Mouse (Mus musculus) CD4-positive, CD25-positive, alpha-beta regulatory T cell, adult 4 months (primary cell): ENCODE measurements around the gene Ywhae. TPM values are rescaled to one million over a fixed set of nuclear protein-coding genes. Genes with fewer than 3 reads are reported as not detected.
A peak's percentile ranks its signal among the peaks of the same experiment; 100 is the strongest.
"Not testable (repeated sequence)": the region's sequence is repeated elsewhere in the genome, so short reads cannot be mapped to it uniquely, and the experiment has no call there.

ENCODE experiments used
- ATAC-seq: one replicate; pipeline ENCODE4 v1.8.0; 2017
- polyA plus RNA-seq, 2 experiments: library from polyadenylated mRNA; unstranded; fragments of 100-300 nt; shearing (Covaris generic); gene quantifications; one replicate each; pipeline ENCODE4 v1.2.1; 2017

The Ywhae gene
- polyA plus RNA-seq: 100 to 1,000 TPM; 395 to 413 TPM

DNA sequence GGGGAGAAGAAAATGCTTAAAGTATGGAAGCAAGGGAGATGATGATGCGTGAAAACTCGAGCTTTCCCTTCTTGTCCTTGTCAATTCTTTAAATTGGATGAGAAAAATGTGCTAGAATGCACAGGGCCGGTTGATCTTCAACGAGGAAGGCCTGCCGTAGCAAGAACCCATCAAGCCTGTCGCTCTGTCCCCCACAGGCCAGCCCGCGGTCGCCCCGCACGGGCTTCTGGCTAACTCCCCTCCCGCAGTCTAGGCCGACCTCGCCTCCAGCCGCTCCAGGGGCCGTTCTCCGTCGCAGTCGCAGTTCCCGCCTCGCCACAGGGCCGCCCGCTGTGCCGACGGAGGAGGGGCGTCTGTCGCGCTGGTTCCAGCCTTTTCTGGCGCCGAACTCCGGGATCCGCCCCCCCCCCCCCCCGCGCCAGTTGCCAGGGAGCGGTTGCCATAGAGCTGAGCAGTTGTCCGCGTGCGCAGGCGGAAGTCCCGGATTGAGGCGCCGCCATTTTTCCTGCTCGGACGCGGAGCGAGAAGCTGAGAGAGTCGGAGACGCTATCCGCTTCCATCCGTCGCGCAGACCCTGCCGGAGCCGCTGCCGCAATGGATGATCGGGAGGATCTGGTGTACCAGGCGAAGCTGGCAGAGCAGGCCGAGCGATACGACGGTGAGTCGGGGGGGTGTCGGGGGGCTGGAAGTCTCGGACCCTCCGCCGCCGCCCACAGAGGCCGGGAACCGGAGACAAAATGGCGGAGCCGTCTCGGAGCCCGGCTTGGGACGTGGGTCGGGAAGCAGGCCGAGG lies at the start of gene Ywhae:
Gene Ywhae, plus strand, starts transcription at position 436 of the 793 bp plus-strand sequence.
- ATAC-seq: peak; percentile 84

DNA sequence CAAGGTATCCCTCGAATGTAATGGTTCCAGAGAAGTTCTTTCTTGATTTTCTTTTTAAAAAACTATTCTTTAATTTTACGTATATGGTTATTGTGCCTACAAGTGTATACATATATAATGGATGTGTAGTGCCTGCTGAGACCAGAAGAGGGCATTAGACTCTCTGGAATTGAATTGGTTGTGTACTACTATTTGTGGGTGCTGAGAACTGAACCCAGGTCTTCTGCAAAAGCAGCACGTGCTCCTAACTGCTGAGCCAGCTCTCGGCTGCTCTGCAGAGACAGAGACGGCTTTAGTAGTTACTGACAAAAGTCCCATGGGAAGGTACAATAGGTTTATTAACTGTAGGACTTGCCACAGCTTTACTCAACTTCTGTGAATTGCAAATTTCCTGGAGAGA lies 48.2 kb upstream of the Ywhae start:
- no peak for ATAC-seq

DNA sequence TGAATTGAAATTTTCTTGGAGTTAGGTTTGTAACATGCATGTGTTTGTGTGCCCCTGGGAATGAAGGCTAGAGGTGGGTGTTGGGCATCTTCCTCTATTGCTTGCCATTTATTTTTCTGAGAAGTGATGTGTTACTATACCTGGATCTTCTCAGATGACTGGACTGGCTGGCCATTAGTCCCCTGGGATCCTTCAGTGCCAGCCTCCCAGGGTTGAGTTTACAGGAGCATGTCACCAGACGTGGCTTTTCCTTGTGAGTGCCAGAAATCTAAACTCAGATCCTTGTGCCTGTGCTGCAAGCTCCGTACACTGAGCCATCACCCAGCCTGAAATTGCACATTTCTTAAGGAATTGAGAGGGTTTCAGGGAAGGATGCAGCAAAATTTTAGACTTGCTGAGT lies 47.7 kb upstream of the Ywhae start:
- no peak for ATAC-seq

DNA sequence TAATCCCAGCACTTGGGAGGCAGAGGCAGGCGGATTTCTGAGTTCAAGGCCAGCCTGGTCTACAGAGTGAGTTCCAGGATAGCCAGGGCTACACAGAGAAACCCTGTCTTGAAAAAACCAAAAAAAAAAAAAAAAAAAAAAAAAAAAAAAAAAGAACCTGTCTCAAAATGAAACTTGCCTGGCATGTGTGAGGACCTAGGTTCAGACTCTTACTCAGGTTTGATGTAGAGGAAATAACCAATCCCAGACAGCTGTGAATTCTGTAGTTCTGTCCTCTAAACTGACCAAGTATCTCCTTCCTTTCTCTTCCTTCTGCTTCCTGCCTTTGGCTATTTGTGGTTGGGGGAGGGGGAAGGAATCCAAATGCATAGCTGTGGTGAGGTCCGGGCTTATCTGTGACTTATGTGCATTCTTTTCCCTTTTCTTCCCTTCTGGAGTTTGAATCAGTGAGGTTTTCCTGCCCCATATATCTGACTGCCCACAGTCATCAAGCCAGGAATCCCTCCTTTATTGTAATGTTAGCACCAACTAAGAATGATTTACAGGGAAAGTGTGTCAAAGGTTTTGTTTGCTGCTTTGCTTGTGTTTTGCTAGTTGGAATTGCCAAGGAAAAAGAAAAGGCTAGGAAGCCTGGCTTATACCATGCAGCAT lies 45.2 kb upstream of the Ywhae start:
- ATAC-seq: no peak

DNA sequence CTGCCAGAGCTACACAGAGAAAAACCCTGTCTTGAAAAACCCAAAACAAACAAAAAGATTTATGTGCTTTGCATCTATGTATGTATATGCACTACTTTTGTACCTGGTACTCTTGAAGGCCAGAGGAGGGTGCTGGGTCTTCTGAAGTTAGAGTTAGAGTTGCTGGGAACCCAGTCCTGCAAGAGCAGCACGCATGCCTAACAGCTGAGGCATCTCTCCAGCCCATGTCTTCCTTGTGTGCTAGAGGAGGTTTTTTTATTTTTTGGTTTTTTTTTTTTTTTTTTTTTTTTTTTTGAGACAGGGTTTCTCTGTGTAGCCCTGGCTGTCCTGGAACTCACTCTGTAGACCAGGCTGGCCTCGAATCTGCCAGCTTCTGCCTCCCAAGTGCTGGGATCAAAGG lies 44.5 kb upstream of the Ywhae start:
- no peak for ATAC-seq

DNA sequence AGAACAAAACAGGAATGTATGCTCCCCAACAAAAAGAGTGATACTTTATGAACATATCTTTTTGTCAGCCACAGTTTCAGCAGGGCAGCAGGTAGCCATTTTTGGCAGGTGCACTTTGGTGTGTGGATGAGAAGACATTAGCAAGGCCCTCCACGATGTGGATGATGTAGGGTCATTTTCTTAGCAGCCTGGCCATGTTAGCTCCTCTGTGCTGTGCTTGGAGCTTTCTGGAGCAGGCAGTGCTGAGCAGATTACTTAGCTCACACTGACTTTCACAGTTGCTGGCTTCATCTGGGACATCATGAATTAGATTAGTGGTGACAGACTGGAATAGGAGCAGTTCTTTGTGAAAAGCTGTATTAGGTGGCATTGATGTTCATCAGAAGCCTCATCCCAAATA lies 42.7 kb upstream of the Ywhae start:
- ATAC-seq: no peak

DNA sequence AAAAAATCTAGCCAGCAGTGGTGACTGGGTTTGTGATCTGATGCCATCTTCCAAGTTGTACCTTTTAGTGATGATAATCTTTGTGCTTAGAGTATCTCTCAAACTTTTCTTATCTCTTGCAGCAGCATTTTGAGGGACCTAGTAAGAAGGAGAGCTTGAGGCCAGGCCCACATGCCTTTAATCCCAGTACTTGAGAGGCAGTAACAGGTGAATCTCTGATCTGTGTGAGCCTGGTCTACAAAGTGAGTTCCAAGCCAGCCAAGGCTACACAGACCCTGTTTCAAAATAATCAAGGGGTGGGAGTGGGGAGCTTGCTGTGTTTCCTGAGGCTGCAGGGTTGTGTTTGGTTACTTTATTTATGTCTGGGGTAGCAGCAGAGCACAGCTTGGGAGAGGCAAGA lies 41.6 kb upstream of the Ywhae start:
- no peak for ATAC-seq

DNA sequence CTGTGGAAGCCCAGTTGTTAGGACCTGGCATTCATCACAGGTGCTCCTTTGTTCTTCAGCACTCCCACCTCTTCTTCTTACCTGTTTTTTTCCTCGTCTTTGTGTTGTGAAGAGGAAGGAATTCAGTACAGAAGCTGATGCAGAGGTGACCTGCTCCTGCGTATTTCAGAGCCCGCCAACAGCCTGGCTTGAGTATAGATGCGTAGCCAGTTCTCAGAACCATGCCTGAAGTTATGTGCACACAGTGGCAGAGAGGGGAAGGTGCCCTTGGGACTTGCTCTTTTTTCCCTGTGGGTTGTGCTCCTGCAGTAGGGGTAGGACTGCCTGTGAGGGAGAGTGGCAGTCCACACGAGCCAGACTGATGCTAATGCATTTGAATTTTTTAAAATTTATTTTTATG lies 39.1 kb upstream of the Ywhae start:
- ATAC-seq: no peak

DNA sequence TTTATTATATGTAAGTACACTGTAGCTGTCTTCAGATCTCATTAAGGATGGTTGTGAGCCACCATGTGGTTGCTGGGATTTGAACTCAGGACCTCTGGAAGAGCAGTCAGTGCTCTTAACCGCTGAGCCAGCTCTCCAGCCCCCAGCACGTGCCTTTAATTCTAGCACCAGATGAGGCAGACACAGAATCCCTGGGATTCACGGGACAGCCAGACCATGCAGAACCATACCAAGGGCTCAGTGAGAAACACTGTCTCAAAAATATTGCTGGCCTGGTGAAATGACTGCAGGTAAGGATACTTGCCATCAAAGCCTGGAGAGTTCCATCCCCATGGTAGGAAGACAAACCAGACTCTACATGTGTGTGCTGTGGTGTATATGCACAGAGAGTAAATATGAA lies 35.2 kb upstream of the Ywhae start:
- not testable (repeated sequence) for ATAC-seq

DNA sequence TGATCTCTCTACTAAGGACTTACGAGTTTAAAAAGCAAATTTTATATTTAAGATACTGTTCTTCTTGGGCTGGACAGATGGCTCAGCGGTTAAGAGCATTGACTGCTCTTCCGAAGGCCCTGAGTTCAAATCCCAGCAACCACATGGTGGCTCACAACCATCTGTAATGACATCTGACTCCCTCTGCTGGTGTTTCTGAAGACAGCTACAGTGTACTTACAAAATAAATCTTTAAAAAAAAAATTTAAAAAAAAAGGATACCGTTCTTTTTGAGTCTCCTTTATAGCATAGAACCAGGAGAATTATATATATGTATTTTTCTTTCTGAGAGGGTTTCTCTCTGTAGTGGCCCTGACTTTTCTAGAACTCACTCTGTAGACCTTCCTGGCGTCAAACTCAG lies 32.1 kb upstream of the Ywhae start:
- ATAC-seq: no peak

DNA sequence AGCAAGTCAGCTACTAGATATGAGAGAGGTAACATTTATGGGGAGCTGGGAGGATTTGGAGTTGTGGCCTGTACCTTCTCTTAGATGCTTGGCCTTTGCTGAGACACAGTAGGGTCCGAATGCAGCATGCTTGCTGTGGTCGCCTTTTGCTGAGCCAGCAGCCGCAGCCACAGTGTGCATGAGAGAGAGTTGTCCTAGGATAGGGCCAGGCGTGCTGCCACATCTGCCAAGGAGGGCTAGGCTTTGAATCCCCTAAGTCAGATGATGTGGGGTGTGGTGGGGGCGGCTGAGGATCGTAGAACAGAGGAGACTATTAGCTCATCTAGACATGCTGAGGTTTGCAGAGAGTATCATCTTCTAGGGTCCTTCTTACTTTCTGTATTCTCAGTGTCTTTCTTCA lies 29.9 kb upstream of the Ywhae start:
- no peak for ATAC-seq

DNA sequence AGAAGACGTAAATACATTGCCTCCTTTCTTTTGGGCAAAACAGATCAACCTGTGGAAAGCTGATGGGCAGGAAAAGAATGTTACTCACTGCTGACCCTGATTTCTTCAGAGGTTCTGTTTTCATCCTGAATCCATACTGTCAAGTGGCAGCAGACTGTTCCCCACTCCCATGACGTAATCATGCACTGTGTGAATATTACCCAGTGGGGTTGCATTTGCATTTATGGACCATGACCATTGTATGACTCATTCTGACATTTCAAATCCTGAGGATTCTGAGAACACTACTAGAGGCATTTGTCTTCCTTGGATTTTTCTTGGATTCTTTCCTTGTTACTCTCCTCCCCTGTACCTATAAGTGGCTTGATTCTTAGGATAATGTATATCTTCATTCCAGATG lies 28.9 kb upstream of the Ywhae start:
- no peak for ATAC-seq

DNA sequence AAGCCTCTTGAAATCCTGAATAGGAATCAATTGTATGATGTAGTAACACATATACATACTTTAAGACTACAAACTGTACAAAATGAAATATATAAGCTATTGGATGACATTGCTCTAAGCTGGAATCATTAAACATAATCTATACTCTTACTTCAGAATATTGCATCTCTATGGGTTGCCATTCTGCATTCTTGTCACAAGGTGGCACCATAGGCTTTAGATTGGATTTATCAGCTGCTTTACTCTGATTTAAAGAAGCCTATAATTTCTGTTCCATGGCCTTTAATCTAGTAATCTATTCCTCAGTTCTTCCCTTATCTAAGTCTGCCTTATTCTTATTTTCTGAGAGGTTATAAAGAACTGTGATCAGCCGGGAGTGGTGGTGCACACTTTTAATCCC lies 18.7 kb upstream of the Ywhae start:
- ATAC-seq: no peak

DNA sequence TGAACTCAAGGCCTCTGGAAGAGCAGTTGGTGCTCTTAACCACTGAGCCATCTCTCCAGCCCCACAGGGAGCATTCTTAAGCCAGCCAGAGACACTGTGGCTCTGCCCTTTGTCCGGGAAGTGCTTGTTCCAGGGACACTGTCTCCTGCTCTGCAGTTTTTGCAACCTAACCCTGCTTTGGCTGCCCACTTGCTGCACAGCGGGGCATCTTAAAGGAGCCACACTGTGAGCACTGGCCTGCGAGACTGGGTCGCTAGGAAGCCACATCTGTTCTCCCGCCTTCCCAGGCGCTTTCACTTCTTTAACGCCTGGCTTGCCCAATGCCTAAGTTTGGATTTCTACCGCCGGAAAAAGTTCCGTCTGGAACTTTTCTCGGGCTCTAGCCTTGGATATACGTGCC lies 17.1 kb upstream of the Ywhae start:
- no peak for ATAC-seq

DNA sequence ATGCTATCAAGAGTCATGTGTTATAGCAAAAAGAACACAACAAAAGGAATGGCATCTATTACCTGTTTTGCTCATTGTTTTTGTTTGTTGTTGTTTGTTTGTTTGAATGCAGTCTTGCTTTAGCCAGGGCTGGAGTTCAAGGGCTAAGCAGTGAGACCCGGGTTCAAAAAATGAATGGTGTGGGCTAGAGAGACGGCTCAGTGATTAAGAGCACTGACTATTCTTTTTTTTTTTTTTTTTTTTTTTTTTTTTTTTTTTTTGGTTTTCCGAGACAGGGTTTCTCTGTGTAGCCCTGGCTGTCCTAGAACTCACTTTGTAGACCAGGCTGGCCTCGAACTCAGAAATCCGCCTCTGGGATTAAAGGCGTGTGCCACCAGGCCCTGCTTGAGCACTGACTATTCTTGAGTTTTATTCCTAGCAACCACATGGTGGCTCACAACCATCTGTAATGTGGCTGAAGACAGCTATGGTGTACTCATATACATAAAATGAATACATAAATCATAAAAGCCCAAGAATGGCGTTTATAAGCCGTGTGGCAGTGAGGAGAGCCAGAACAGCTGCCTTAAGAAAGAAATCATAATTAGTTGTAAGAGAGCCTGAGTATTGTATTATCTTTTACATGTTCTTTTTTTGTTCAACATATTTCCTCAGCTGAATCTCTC lies 15.9 kb upstream of the Ywhae start:
- no peak for ATAC-seq

DNA sequence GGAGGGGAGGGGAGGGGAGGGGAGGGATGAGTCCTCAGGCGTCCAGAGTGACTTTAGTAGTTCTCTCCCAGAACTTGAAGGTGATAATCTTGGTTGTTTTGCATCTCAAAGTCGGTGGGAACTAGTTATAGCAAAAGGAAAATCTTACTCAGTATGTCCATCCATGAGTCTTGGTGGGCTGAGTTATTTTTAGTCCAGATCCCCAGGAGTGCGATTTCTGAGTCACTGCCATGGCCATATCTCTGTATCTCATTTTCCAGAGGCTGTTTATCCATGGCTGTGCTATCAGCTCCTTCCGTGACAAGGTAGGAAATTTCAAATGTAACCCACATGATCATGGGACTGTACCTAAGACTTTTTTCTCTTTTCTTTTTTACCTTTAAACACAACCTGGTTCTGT lies 10.3 kb upstream of the Ywhae start:
- no peak for ATAC-seq

DNA sequence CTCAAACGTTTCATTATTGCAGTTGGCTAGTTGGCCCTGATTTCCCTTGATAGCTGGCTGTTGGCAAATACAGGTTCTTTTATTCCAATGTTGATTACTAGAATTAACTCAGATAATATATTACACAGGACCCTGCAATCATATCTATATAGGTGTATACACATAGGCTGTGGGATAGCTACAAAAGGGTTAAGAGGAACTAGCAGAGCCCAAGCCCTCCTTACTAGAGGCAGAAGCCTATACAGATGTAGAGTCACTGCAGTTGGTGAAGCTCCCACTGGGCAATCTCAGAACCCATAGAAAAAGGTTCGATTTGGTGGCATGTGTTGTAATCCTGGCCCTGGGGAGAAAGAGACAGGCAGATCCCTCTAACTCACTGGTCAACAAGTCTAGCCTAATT lies 5.5 kb upstream of the Ywhae start:
- no peak for ATAC-seq

DNA sequence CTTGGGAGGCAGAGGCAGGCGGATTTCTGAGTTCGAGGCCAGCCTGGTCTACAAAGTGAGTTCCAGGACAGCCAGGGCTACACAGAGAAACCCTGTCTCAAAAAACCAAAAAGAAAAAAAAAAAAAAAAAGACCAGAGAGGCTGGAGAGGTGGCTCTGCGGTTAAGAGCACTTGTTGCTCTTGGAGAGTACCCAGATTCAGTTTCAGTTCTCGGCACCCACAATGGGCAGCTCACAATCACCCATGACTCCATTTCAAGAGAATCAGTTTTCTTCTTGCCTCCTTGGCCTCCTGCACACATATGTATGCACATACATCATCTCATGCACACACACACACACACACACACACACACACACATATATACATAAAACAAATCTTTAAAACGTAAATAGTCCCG lies 5.0 kb upstream of the Ywhae start:
- not testable (repeated sequence) for ATAC-seq

DNA sequence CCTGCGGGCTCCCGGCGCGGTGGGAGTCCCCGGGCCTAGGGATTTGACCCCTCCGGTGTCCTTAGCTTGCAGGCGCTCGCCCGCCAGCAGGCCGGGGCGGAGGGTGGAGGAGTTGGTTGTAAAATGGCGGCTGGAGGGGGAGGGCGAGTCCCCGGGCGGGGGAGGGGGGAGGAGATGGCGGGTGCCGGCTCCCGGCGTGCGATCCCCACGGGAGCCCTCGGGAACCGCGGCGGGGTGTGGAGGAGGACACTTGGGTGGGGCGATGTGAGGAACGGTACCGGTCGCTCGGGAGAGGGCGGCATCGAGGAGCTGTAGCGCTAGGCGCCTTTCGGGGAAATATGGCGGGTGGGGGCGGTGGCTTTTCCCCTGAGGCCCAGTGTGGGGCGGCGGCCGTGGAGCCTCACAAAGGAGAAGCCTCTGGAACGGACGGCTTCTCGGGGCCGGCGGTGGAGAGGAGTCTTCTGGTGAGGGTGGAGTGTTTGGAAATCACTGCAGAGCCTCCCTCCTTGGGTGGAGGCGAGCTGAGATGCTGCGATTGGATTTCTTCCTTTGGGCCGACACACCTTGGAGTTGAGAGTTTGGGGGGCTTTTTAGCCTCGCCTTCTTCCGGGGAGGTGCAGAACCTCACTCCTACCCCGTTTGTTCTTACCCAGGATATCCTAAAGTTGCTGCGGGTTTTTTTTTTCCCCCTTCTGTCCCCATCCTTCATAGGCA lies 715 bp downstream of the Ywhae start:
- ATAC-seq: peak; percentile 40

DNA sequence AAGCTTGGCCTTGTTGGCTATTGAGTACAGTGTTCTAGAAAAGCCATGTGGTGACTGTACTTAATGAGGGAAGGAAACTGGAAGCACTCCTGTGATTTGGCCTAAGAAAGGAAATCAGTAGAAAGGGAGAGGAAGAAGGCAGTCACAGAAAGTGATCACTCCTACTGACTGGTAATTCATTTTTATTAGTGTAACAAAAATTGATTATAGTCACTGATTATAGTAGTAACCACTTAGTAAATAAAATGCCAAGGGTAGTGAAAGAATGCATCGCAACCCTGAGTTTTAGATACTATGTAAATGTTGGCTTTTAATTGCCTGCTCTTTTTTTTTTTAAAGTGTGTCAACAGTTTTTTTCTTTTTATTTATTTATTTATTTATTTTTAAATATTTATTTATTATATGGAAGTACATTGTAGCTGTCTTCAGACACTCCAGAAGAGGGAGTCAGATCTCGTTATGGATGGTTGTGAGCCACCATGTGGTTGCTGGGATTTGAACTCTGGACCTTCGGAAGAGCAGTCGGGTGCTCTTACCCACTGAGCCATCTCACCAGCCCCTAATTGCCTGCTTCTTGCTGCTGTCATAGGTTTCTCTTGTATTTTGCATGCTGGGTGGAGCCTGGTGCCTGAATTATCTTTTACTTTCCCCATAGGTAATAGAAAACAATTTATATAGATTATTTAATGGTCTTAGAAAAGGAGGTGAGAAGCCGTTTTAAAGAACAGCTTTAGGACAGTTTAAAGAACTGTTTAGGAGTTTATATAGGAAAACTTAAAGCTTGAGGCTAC lies 3.0 kb downstream of the Ywhae start:
- ATAC-seq: no peak

DNA sequence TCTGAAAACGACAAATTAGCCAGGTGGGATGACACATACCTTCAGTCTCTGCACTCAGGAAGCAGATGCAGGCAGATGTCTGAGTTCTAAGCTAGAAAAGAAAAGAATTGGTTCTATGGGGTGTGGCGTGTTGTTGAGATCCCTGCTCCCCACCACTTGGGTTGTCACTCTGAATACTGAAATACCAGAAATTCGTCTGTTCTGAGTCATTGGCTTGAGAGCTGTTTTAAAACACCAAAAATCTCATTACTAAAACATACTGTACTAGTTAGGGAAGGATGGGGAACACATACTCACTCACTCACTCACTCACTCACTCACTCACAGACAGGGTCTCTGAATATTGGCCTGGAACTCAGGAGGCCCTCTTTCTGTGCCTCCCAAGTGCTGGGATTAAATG lies 4.3 kb downstream of the Ywhae start:
- ATAC-seq: no peak

DNA sequence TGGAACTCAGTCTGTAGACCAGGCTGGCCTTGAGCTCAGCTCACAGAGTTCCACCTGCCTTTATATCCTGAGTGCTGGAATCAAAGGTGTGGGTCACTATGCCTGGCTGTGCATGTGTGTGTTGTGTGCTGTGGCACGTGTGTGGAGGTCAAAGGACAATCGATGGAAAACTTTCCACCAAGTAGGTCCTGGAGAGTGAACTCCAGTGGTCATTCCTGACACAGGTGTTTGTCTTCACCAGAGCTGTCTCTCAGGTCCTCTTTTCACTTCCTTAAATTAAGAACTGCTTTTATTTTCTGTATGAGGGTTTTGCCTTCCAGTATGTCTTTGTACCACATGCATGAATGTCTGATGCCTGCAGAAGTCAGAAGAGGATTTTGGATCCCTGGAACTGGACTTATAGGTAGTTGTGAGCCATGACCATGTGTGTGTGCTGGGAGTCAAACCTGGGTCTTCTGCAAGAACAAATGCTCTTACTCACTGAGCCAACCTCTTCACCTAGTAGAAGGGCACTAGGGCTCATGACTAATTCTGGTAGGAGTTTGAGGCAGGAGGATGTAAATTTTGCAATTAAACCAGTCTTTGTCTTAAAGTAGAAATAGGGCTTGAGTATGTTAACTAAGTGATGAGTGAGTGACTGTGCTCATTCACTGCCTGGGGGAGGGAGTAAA lies 5.3 kb downstream of the Ywhae start:
- no peak for ATAC-seq
